Mouse (Mus musculus): Measurements from ENCODE around the gene Zfp941. TPM values are rescaled to one million over a fixed set of nuclear protein-coding genes. Genes with fewer than 3 reads are reported as not detected.

Gene Zfp941
- total and polyA plus RNA-seq, 3 experiments, result 0.34 TPM; not detected in 2

GRCm38 (mm10) chr7:140836243-140837115 lies 14.5 kb upstream of the Zfp941 start:
- Histone ChIP-seq H3K4me3 (replicated peaks in 1 of 3; ENCODE audit: low read depth in 2 of 3, low read length in 2 of 3, poor library complexity in 1 of 3) (no peak overlapping the region), H3K27ac (ENCODE audit: insufficient read depth, low read depth) (no peak overlapping the region), H3K36me3 (replicated peaks in 1 of 2; ENCODE audit: control insufficient read depth in 1 of 2, insufficient read depth in 1 of 2, low read length in 1 of 2) (no peaks in the 10 kb centered on the region), H3K79me2 (replicated peaks; ENCODE audit: control insufficient read depth, extremely low read depth, insufficient read depth, poor library complexity, severe bottlenecking) (no peaks in the 10 kb centered on the region), H3K27me3 (replicated peaks) (peaks cover 81% of the 10 kb centered on the region), H3K9me3 (replicated peaks; ENCODE audit: low read length) (no peaks in the 10 kb centered on the region), H3K4me1 (ENCODE audit: control insufficient read depth in 1 of 2, insufficient read depth in 2 of 2) (no peaks in the 10 kb centered on the region), H3K9ac (ENCODE audit: insufficient read depth, low read depth) (no peak overlapping the region), H3K4me2 (ENCODE audit: insufficient read depth, low read depth, poor library complexity, severe bottlenecking) (no peak overlapping the region)
- dilution Hi-C loops (cut with MboI; ENCODE audit: extremely low pct_ligation_motif_present, extremely low pct_unique_long_range_greater_than_20kb, low sequenced_read_pairs), result no loop called here
- in situ Hi-C loops (cut with MboI; ENCODE audit: low pct_ligation_motif_present, low pct_unique_long_range_greater_than_20kb, low sequenced_read_pairs), result loop anchor here (25.0 kb wide), 1 partner anchor 749 kb away; the partner anchor contains the start of genes Caly and Prap1
- DNase-seq (ENCODE audit: extremely low read depth), result no peak
- TF ChIP-seq CHD1 (IDR thresholded peaks at IDR 0.05; ENCODE audit: low read depth, low read length) (no peak), HCFC1 (IDR thresholded peaks at IDR 0.05; ENCODE audit: low read depth, low read length) (no peak), ZNF384 (IDR thresholded peaks at IDR 0.05; ENCODE audit: low read depth, low read length) (no peak), MYC (IDR thresholded peaks at IDR 0.05; ENCODE audit: low read depth, low read length) (no peak), MXI1 (IDR thresholded peaks at IDR 0.05; ENCODE audit: low read depth, low read length) (no peak), TBP (conservative IDR thresholded peaks at IDR 0.05; ENCODE audit: low read depth, low read length) (no peak), SMC3 (IDR thresholded peaks at IDR 0.05; ENCODE audit: low read depth, low read length) (no peak), POLR2AphosphoS2 (IDR thresholded peaks at IDR 0.05; ENCODE audit: low read depth, low read length) (no peak), ELF1 (IDR thresholded peaks at IDR 0.05; ENCODE audit: low read depth, low read length) (no peak), POLR2A (IDR thresholded peaks at IDR 0.05; ENCODE audit: low read depth, low read length) (no peak), MAX (IDR thresholded peaks at IDR 0.05; ENCODE audit: low read length) (no peak), USF2 (conservative IDR thresholded peaks at IDR 0.05; ENCODE audit: low read depth, low read length) (no peak), JUN (IDR thresholded peaks at IDR 0.05; ENCODE audit: insufficient read depth, low read depth, low read length) (no peak), ZC3H11A (IDR thresholded peaks at IDR 0.05; ENCODE audit: low read depth, low read length) (no peak), BHLHE40 (IDR thresholded peaks at IDR 0.05; ENCODE audit: low read depth, low read length) (no peak), TCF12 (IDR thresholded peaks at IDR 0.05; ENCODE audit: low read depth, low read length) (no peak), GABPA (IDR thresholded peaks at IDR 0.05; ENCODE audit: insufficient replicate concordance, low read depth, low read length) (no peak), ETS1 (conservative IDR thresholded peaks at IDR 0.05; ENCODE audit: low read depth, low read length) (no peak), ZKSCAN1 (IDR thresholded peaks at IDR 0.05; ENCODE audit: borderline replicate concordance, low read depth, low read length) (no peak)

- no peaks in the 10 kb centered on the region for H3K9me3 ChIP-seq (replicated peaks; ENCODE audit: low read length)
- H3K27me3 ChIP-seq (replicated peaks), result peaks cover 79% of the 10 kb centered on the region
- TF ChIP-seq ZMIZ1 (IDR thresholded peaks at IDR 0.05; ENCODE audit: low read depth, low read length) (no peak), NRF1 (IDR thresholded peaks at IDR 0.05; ENCODE audit: low read depth, low read length) (no peak), MAZ (IDR thresholded peaks at IDR 0.05; ENCODE audit: low read depth, low read length) (no peak), GABPA (IDR thresholded peaks at IDR 0.05; ENCODE audit: insufficient replicate concordance, low read depth, low read length) (no peak), MXI1 (IDR thresholded peaks at IDR 0.05; ENCODE audit: low read depth, low read length) (no peak), E2F4 (IDR thresholded peaks at IDR 0.05; ENCODE audit: insufficient replicate concordance, low read depth, low read length) (no peak), MYC (IDR thresholded peaks at IDR 0.05; ENCODE audit: low read depth, low read length) (no peak), ZC3H11A (IDR thresholded peaks at IDR 0.05; ENCODE audit: low read depth, low read length) (no peak), BHLHE40 (IDR thresholded peaks at IDR 0.05; ENCODE audit: low read depth, low read length) (no peak), SMC3 (IDR thresholded peaks at IDR 0.05; ENCODE audit: low read depth, low read length) (no peak), SIN3A (IDR thresholded peaks at IDR 0.05; ENCODE audit: low read length) (no peak), ELF1 (IDR thresholded peaks at IDR 0.05; ENCODE audit: low read depth, low read length) (no peak), RAD21 (IDR thresholded peaks at IDR 0.05; ENCODE audit: low read depth, low read length) (no peak), USF1 (IDR thresholded peaks at IDR 0.05; ENCODE audit: low read depth, low read length) (no peak), ZKSCAN1 (IDR thresholded peaks at IDR 0.05; ENCODE audit: borderline replicate concordance, low read depth, low read length) (no peak), MEF2A (IDR thresholded peaks at IDR 0.05; ENCODE audit: borderline replicate concordance, low read depth, low read length) (no peak), HCFC1 (IDR thresholded peaks at IDR 0.05; ENCODE audit: low read depth, low read length) (no peak), NELFE (IDR thresholded peaks at IDR 0.05; ENCODE audit: low read depth, low read length) (no peak), KAT2A (IDR thresholded peaks at IDR 0.05; ENCODE audit: insufficient replicate concordance, low read length) (no peak), JUND (conservative IDR thresholded peaks at IDR 0.05; ENCODE audit: low read depth, low read length) (no peak)
- no peaks in the 10 kb centered on the region for H3K79me2 ChIP-seq (replicated peaks; ENCODE audit: control insufficient read depth, extremely low read depth, insufficient read depth, poor library complexity, severe bottlenecking)
- DNase-seq (ENCODE audit: extremely low read depth), result no peak
- H3K4me1 ChIP-seq (ENCODE audit: control insufficient read depth in 1 of 2, insufficient read depth in 2 of 2), result no peaks in the 10 kb centered on the region
- in situ Hi-C loops (cut with MboI; ENCODE audit: low pct_ligation_motif_present, low pct_unique_long_range_greater_than_20kb, low sequenced_read_pairs) (loop anchor here (25.0 kb wide), 1 partner anchor 748 kb away; the partner anchor contains the start of genes Caly and Prap1), dilution Hi-C loops (cut with MboI; ENCODE audit: extremely low pct_ligation_motif_present, extremely low pct_unique_long_range_greater_than_20kb, low sequenced_read_pairs) (no loop called here)
- H3K4me3 ChIP-seq (replicated peaks in 1 of 3; ENCODE audit: low read depth in 2 of 3, low read length in 2 of 3, poor library complexity in 1 of 3), result no peak overlapping the region
- no peak overlapping the region for H3K4me2 ChIP-seq (ENCODE audit: insufficient read depth, low read depth, poor library complexity, severe bottlenecking)
- no peak overlapping the region for H3K27ac ChIP-seq (ENCODE audit: insufficient read depth, low read depth)
- no peak overlapping the region for H3K9ac ChIP-seq (ENCODE audit: insufficient read depth, low read depth)
- H3K36me3 ChIP-seq (replicated peaks in 1 of 2; ENCODE audit: control insufficient read depth in 1 of 2, insufficient read depth in 1 of 2, low read length in 1 of 2), result no peaks in the 10 kb centered on the region
These were observed 13.7 kb upstream of the Zfp941 start for GRCm38 (mm10) chr7:140835758-140836087.

Data from CH12.LX (cell line).